Mouse (Mus musculus): ENCODE results near the gene Gm11541. TPM values are rescaled to one million over a fixed set of nuclear protein-coding genes. Genes with fewer than 3 reads are reported as not detected.
"Not testable (repeated sequence)": the region's sequence is repeated elsewhere in the genome, so short reads cannot be mapped to it uniquely, and the experiment has no call there.

The Gm11541 gene
- polyA plus RNA-seq, 1 experiment from 2014 or later: 1.4 TPM

DNA sequence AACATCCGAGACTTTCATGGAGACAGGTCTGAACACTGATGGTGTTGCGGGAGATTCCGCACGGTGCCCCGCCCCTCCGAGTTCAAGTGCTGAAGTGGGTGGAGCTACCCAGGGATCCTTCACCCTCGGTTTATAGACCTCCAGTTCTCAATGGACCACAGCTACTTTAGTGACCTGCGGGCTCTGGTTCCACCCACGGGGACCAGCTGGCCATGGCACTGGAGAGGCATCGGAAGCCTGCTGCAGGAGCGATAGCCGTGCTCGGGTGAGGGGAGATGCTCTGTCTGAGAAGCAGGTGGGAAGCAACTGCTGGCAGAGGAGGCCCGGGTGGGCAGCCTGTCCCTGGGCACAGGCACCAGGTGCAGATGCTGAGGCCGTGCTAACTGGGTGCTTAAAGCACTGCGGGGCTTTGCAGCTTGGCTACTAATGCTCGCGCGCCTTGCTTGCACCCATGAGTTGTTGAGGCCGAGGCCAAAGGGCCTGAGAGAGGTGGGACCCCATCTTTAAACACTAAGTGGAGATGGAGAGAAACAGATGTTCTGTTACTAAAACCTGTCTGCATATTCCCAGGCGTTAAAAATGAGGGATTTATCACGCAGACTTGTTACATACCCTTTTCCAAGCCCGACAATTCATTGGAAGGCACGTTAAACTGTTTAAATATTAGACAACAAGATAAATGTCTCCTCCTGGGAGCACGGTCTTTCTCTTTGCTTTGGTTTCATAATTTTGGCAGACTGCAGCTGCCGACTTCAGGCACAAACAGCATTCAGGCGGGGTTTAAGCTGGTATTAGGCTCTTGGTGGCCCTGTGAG lies 2.7 kb downstream of the Gm11541 start:
- Histone ChIP-seq H3K9ac (ENCODE audit: low read depth, low read length) (no peak overlapping the region), H3K27me3 (ENCODE audit: insufficient read depth, low read length) (no peaks in the 10 kb centered on the region), H3K9me3 (replicated peaks; ENCODE audit: low read length) (no peaks in the 10 kb centered on the region), H3K27ac (no peak overlapping the region), H3K4me3 (replicated peaks; ENCODE audit: low read depth, low read length) (no peak overlapping the region), H3K4me2 (ENCODE audit: low read length) (peak overlapping the region; percentile 43), H3K4me1 (replicated peaks; ENCODE audit: insufficient read depth, low read length) (0 out of 2 replicates have a peak, but pooled peaks cover 13% of the 10 kb centered on the region), H3K36me3 (ENCODE audit: insufficient read depth, low read length) (no peaks in the 10 kb centered on the region)
- no peak for TF ChIP-seq CTCF (IDR thresholded peaks at IDR 0.05; ENCODE audit: low read depth)
- ATAC-seq (replicated peaks; ENCODE audit: low FRiP score, low read depth): 0 out of 2 replicates have a peak, but pooled peaks have one; percentile 26
- 37% methylated on average over 27 of the region's 27 CpGs for WGBS
- peak; percentile 78 for DNase-seq (ENCODE audit: low spot score)

DNA sequence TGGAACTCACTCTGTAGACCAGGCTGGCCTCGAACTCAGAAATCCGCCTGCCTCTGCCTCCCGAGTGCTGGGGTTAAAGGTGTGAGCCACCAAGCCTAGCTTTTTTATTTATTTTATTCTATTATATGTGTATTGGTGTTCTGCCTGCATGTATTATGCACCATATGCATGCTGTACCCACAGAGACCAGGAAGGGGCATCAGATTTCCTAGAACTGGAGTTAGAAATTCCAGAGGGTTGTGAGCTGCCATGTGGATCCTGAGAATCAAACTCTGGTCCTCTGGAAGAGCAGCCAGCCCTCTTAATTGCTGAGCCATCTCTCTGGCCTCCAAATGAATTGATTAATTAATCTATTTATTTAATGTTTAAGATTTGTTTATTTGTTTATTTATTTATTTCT lies 4.9 kb downstream of the Gm11541 start:
- DNase-seq (ENCODE audit: low spot score): no peak
- ATAC-seq (replicated peaks; ENCODE audit: low FRiP score, low read depth): no peak
- H3K27ac ChIP-seq: no peak overlapping the region
- no peak for TF ChIP-seq CTCF (IDR thresholded peaks at IDR 0.05; ENCODE audit: low read depth)
- no peak overlapping the region for H3K4me3 ChIP-seq (replicated peaks; ENCODE audit: low read depth, low read length)
- H3K27me3 ChIP-seq (ENCODE audit: insufficient read depth, low read length): no peaks in the 10 kb centered on the region
- H3K36me3 ChIP-seq (ENCODE audit: insufficient read depth, low read length): no peaks in the 10 kb centered on the region
- no peaks in the 10 kb centered on the region for H3K9me3 ChIP-seq (replicated peaks; ENCODE audit: low read length)
- H3K4me1 ChIP-seq (replicated peaks; ENCODE audit: insufficient read depth, low read length): 0 out of 2 replicates have a peak, but pooled peaks cover 13% of the 10 kb centered on the region
- no peak overlapping the region for H3K9ac ChIP-seq (ENCODE audit: low read depth, low read length)
- 100% methylated on average over 3 of the region's 3 CpGs for WGBS
- H3K4me2 ChIP-seq (ENCODE audit: low read length): no peak overlapping the region

DNA sequence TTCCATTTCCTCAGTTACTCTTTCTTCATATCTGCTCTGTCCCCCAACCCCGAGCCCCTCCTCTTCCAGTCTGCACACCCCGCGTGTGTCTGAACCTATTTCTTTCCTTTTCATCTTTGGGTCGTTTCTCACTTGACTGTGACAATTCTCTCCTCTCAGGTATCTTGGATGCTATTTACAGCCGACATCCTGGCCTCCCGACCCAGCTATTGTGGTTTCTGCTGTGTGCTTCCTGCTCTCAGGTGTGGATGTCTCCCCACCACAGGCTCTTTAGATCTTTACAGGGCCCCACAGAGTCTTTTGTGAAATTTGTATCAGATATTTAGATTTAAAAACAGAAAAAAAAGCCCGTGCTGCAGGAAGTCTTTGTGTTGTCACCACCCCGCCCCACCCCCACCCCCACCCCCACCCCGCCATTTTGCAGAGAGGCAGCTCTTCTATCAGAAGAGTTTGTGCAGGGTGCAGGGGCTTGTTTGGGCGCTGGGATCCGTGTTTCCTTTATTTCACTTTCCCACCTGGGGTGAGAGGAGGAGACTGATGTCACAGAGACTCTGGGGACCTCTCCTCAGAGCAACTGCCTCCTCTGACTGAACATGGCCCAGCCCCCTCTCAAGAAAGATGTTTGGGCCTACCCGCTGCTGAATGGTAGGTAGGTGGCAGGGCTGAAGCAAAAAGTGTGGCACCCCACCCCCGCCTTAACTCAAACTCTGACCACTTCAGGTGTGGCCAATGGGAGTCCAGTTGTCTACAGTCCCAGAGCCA lies 6.4 kb downstream of the Gm11541 start:
- no peaks in the 10 kb centered on the region for H3K9me3 ChIP-seq (replicated peaks; ENCODE audit: low read length)
- no peak overlapping the region for H3K4me2 ChIP-seq (ENCODE audit: low read length)
- H3K27me3 ChIP-seq (ENCODE audit: insufficient read depth, low read length): no peaks in the 10 kb centered on the region
- H3K9ac ChIP-seq (ENCODE audit: low read depth, low read length): no peak overlapping the region
- H3K4me1 ChIP-seq (replicated peaks; ENCODE audit: insufficient read depth, low read length): 0 out of 2 replicates have a peak, but pooled peaks cover 8% of the 10 kb centered on the region
- no peak overlapping the region for H3K27ac ChIP-seq
- H3K36me3 ChIP-seq (ENCODE audit: insufficient read depth, low read length): no peaks in the 10 kb centered on the region
- WGBS: 35% methylated on average over 13 of the region's 13 CpGs
- DNase-seq (ENCODE audit: low spot score): no peak
- H3K4me3 ChIP-seq (replicated peaks; ENCODE audit: low read depth, low read length): no peak overlapping the region
- no peak for TF ChIP-seq CTCF (IDR thresholded peaks at IDR 0.05; ENCODE audit: low read depth)
- ATAC-seq (replicated peaks; ENCODE audit: low FRiP score, low read depth): no peak

DNA sequence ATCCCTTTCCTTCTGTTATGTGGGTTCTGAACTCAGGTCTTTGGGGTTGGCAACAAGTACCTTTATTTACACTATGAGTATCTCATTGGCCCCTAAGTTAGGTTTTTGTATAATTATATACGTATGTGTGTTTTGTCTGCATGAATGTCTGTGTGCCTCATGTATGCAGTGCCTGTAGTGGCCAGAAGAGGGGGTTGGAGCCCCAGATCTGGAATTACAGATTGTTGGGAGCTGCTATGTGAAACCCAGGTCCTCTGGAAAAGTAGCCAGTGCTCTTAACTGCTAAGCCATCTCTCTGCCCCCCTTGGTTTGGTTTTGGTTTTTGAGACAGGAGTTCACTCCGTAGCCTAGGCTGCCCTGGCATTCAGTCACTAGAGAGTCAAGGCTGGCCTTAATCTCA lies 7.2 kb downstream of the Gm11541 start:
- peak; percentile 31; the same call in 1 of the 2 replicates for TF ChIP-seq CTCF (IDR thresholded peaks at IDR 0.05; ENCODE audit: low read depth)
- ATAC-seq (replicated peaks; ENCODE audit: low FRiP score, low read depth) (no peak), DNase-seq (ENCODE audit: low spot score) (no peak)
- Histone ChIP-seq H3K9ac (ENCODE audit: low read depth, low read length) (no peak overlapping the region), H3K4me1 (replicated peaks; ENCODE audit: insufficient read depth, low read length) (0 out of 2 replicates have a peak, but pooled peaks cover 7% of the 10 kb centered on the region), H3K4me3 (replicated peaks; ENCODE audit: low read depth, low read length) (no peak overlapping the region), H3K4me2 (ENCODE audit: low read length) (no peak overlapping the region), H3K9me3 (replicated peaks; ENCODE audit: low read length) (no peaks in the 10 kb centered on the region), H3K27ac (no peak overlapping the region), H3K27me3 (ENCODE audit: insufficient read depth, low read length) (no peaks in the 10 kb centered on the region), H3K36me3 (ENCODE audit: insufficient read depth, low read length) (no peaks in the 10 kb centered on the region)
- 97% methylated on average over 2 of the region's 2 CpGs for WGBS

DNA sequence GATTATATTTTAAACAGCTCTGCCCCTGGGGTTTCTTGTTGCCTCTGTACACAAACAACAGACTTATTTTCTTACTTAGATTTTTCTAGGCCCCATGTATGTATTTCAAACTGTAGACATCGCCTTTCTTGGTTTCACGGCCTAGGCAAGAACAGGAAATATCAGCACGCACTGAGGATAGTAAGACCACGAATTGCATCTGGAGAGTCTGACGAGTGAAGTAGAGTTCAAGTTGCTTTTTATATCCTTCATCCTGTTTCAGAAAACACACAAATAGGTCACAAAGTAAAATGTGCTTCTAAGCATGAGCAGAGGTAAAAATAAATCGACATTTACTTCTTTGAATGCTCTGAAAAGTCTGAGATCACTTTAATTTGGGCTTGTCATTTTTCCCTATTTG lies 8.8 kb downstream of the Gm11541 start:
- H3K9ac ChIP-seq (ENCODE audit: low read depth, low read length): no peak overlapping the region
- H3K4me1 ChIP-seq (replicated peaks; ENCODE audit: insufficient read depth, low read length): no peaks in the 10 kb centered on the region
- 49% methylated on average over 6 of the region's 6 CpGs for WGBS
- H3K4me3 ChIP-seq (replicated peaks; ENCODE audit: low read depth, low read length): no peak overlapping the region
- ATAC-seq (replicated peaks; ENCODE audit: low FRiP score, low read depth) (no peak), DNase-seq (ENCODE audit: low spot score) (no peak)
- 0 out of 2 replicates have a peak overlapping the region, but pooled peaks have one; percentile 0 for H3K27ac ChIP-seq
- no peaks in the 10 kb centered on the region for H3K9me3 ChIP-seq (replicated peaks; ENCODE audit: low read length)
- H3K4me2 ChIP-seq (ENCODE audit: low read length): no peak overlapping the region
- no peak for TF ChIP-seq CTCF (IDR thresholded peaks at IDR 0.05; ENCODE audit: low read depth)
- no peaks in the 10 kb centered on the region for H3K36me3 ChIP-seq (ENCODE audit: insufficient read depth, low read length)
- no peaks in the 10 kb centered on the region for H3K27me3 ChIP-seq (ENCODE audit: insufficient read depth, low read length)

DNA sequence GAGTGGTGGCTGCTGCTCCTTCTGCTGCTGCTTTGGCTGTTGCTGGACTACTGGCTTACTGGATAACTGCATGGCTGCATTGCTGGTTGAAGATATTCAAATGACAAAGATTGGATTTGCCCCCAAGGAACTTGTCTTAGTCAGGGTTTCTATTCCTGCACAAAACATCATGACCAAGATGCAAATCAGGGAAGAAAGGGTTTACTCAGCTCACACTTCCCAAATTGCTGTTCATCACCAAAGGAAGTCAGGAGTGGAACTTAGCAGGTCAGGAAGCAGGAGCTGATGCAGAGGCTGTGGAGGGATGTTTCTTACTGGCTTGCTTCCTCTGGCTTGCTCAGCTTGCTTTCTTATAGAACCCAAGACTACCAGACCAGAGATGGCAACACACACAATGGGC lies 11.8 kb downstream of the Gm11541 start:
- DNase-seq (ENCODE audit: low spot score); H3K36me3 ChIP-seq (ENCODE audit: insufficient read depth, low read length); H3K4me2 ChIP-seq (ENCODE audit: low read length); H3K9me3 ChIP-seq (replicated peaks; ENCODE audit: low read length); H3K27ac ChIP-seq; ATAC-seq (replicated peaks; ENCODE audit: low FRiP score, low read depth); H3K27me3 ChIP-seq (ENCODE audit: insufficient read depth, low read length); H3K9ac ChIP-seq (ENCODE audit: low read depth, low read length); H3K4me1 ChIP-seq (replicated peaks; ENCODE audit: insufficient read depth, low read length); H3K4me3 ChIP-seq (replicated peaks; ENCODE audit: low read depth, low read length): not testable (repeated sequence)

Data from kidney, postnatal 0 days (tissue).